Mouse (Mus musculus) lung, embryonic 15.5 days (tissue): ENCODE results near the gene Adprhl2. TPM values are rescaled to one million over a fixed set of nuclear protein-coding genes. Genes with fewer than 3 reads are reported as not detected.
A peak's percentile ranks its signal among the peaks of the same experiment; 100 is the strongest.

Experiments
- ATAC-seq: fragments of 200-750 bp; cut with Nextera tagmentation; 2 replicates; pipeline ENCODE4 v1.8.0; 2017; ENCODE audit warnings: moderate number of reproducible peaks, borderline replicate concordance; ENCODE audit not compliant: low FRiP score, low TSS enrichment; ENCODE audit errors: extremely low read depth
- H3K27ac ChIP-seq: fragments of 300-500 bp; sonication (generic); 2 replicates; pipeline ENCODE4 v1.5.1; 2015; ENCODE audit warnings: moderate library complexity, mild to moderate bottlenecking, inconsistent platforms
- H3K27me3 ChIP-seq: fragments of 300-500 bp; sonication (generic); 2 replicates; pipeline ENCODE4 v1.6.1; 2015; ENCODE audit warnings: inconsistent platforms
- H3K36me3 ChIP-seq: fragments of 300-500 bp; sonication (generic); 2 replicates; pipeline ENCODE4 v1.6.1; 2015; ENCODE audit warnings: inconsistent platforms
- H3K4me1 ChIP-seq: fragments of 300-500 bp; sonication (generic); 2 replicates; pipeline ENCODE4 v1.6.1; 2015; ENCODE audit warnings: inconsistent platforms
- H3K4me2 ChIP-seq: fragments of 300-500 bp; sonication (generic); 2 replicates; pipeline ENCODE4 v1.6.1; 2015; ENCODE audit warnings: inconsistent platforms, mild to moderate bottlenecking, moderate library complexity
- H3K4me3 ChIP-seq: fragments of 300-500 bp; sonication (generic); 2 replicates; pipeline ENCODE4 v1.5.1; 2015; ENCODE audit warnings: mild to moderate bottlenecking, inconsistent platforms
- H3K9ac ChIP-seq: fragments of 300-500 bp; sonication (generic); 2 replicates; pipeline ENCODE4 v1.6.1; 2015; ENCODE audit warnings: inconsistent platforms
- H3K9me3 ChIP-seq: fragments of 300-500 bp; sonication (generic); 2 replicates; pipeline ENCODE4 v1.6.1; 2016; ENCODE audit warnings: inconsistent platforms
- WGBS: fragments of 180-500 bp; shearing (Covaris S2); methylation state at CpG from one replicate; pipeline ENCODE4 v1.1.7; 2015; 5-methylcytosine and 5-hydroxymethylcytosine counted together
- polyA plus RNA-seq: library from polyadenylated mRNA; unstranded; fragments of >200 nt; fragmentation: Nextera tagmentation; extraction: Ambion mirVana; gene quantifications from 2 replicates; pipeline ENCODE4 v1.2.1, GENCODE M21; 2015

Gene Adprhl2
- polyA plus RNA-seq = 68.6 TPM in 2 replicates

GRCm38 (mm10) chr4:126321111-126321853 is at the start of gene Adprhl2:
TSS of gene Adprhl2 (minus strand) at chr4:126321703.
- Histone ChIP-seq H3K4me2 (peak within 1 kb of the TSS; percentile 82), H3K27ac (peak within 1 kb of the TSS; percentile 74), H3K9me3 (no peaks in the 10 kb centered on the region), H3K27me3 (peaks cover 6% of the 10 kb centered on the region; the same call in 1 of the 2 replicates), H3K4me3 (peak within 1 kb of the TSS; percentile 87), H3K9ac (peak within 1 kb of the TSS; percentile 75), H3K4me1 (peaks cover 18% of the 10 kb centered on the region; the same call in 1 of the 2 replicates), H3K36me3 (peaks cover 22% of the 10 kb centered on the region)
- WGBS = under 1% methylated on average over 80 of the region's 80 CpGs
- ATAC-seq = peak; percentile 77

GRCm38 (mm10) chr4:126360069-126360468 is 38.6 kb upstream of the Adprhl2 start:
- no peak overlapping the region for H3K4me3 ChIP-seq
- H3K4me1 ChIP-seq = no peaks in the 10 kb centered on the region
- 93% methylated on average over 1 of the region's 1 CpGs for WGBS
- no peaks in the 10 kb centered on the region for H3K27me3 ChIP-seq
- H3K9ac ChIP-seq = no peak overlapping the region
- ATAC-seq = no peak
- no peak overlapping the region for H3K4me2 ChIP-seq
- no peaks in the 10 kb centered on the region for H3K9me3 ChIP-seq
- H3K36me3 ChIP-seq = peaks cover 23% of the 10 kb centered on the region
- no peak overlapping the region for H3K27ac ChIP-seq

GRCm38 (mm10) chr4:126343451-126343850 is 21.9 kb upstream of the Adprhl2 start:
- ATAC-seq = no peak
- Histone ChIP-seq H3K9me3 (no peaks in the 10 kb centered on the region), H3K4me3 (no peak overlapping the region), H3K27me3 (no peaks in the 10 kb centered on the region), H3K4me1 (no peaks in the 10 kb centered on the region), H3K36me3 (peaks cover 19% of the 10 kb centered on the region), H3K9ac (no peak overlapping the region), H3K27ac (no peak overlapping the region), H3K4me2 (no peak overlapping the region)
- WGBS = 57% methylated on average over 4 of the region's 4 CpGs

- Histone ChIP-seq H3K27ac (no peak overlapping the region), H3K27me3 (no peaks in the 10 kb centered on the region), H3K4me1 (no peaks in the 10 kb centered on the region), H3K9me3 (no peaks in the 10 kb centered on the region), H3K4me3 (no peak overlapping the region), H3K9ac (no peak overlapping the region), H3K4me2 (no peak overlapping the region), H3K36me3 (no peaks in the 10 kb centered on the region)
- 50% methylated on average over 4 of the region's 4 CpGs for WGBS
- no peak for ATAC-seq
Measured at GRCm38 (mm10) chr4:126339461-126339860, 18.0 kb upstream of the Adprhl2 start.

GRCm38 (mm10) chr4:126332358-126332757 is 10.9 kb upstream of the Adprhl2 start:
- 47% methylated on average over 3 of the region's 3 CpGs for WGBS
- ATAC-seq = no peak

GRCm38 (mm10) chr4:126331751-126332150 is 10.2 kb upstream of the Adprhl2 start:
- no peaks in the 10 kb centered on the region for H3K9me3 ChIP-seq
- H3K4me3 ChIP-seq = no peak overlapping the region
- H3K36me3 ChIP-seq = no peaks in the 10 kb centered on the region; the same call in 1 of the 2 replicates
- no peak overlapping the region for H3K4me2 ChIP-seq
- ATAC-seq = no peak
- no peaks in the 10 kb centered on the region for H3K4me1 ChIP-seq
- no peak overlapping the region for H3K27ac ChIP-seq
- H3K9ac ChIP-seq = no peak overlapping the region
- WGBS = 43% methylated on average over 1 of the region's 1 CpGs
- no peaks in the 10 kb centered on the region for H3K27me3 ChIP-seq

More at GRCm38 (mm10) chr4:126332358-126332757, 10.9 kb upstream of the Adprhl2 start:
- H3K27ac ChIP-seq = no peak overlapping the region
- no peaks in the 10 kb centered on the region; the same call in 1 of the 2 replicates for H3K36me3 ChIP-seq
- H3K4me3 ChIP-seq = no peak overlapping the region
- no peaks in the 10 kb centered on the region for H3K9me3 ChIP-seq
- no peak overlapping the region for H3K9ac ChIP-seq
- H3K27me3 ChIP-seq = no peaks in the 10 kb centered on the region
- H3K4me2 ChIP-seq = no peak overlapping the region
- H3K4me1 ChIP-seq = no peaks in the 10 kb centered on the region

GRCm38 (mm10) chr4:126330295-126330694 is 8.8 kb upstream of the Adprhl2 start:
- no peaks in the 10 kb centered on the region for H3K9me3 ChIP-seq
- ATAC-seq = no peak
- WGBS = 88% methylated on average over 4 of the region's 4 CpGs
- H3K4me2 ChIP-seq = no peak overlapping the region
- no peak overlapping the region for H3K4me3 ChIP-seq
- no peak overlapping the region for H3K27ac ChIP-seq
- H3K9ac ChIP-seq = no peak overlapping the region
- H3K36me3 ChIP-seq = no peaks in the 10 kb centered on the region; the same call in 1 of the 2 replicates
- peaks cover 3% of the 10 kb centered on the region; the same call in 1 of the 2 replicates for H3K4me1 ChIP-seq
- no peaks in the 10 kb centered on the region; the same call in 1 of the 2 replicates for H3K27me3 ChIP-seq

- Histone ChIP-seq H3K4me1 (peaks cover 8% of the 10 kb centered on the region; the same call in 1 of the 2 replicates), H3K36me3 (no peaks in the 10 kb centered on the region), H3K9ac (no peak overlapping the region), H3K4me2 (no peak overlapping the region), H3K4me3 (no peak overlapping the region), H3K27ac (no peak overlapping the region), H3K27me3 (peaks cover 6% of the 10 kb centered on the region; the same call in 1 of the 2 replicates), H3K9me3 (no peaks in the 10 kb centered on the region)
- no peak for ATAC-seq
- WGBS = 24% methylated on average over 6 of the region's 6 CpGs
Measured at GRCm38 (mm10) chr4:126326036-126326435, 4.5 kb upstream of the Adprhl2 start.

- Histone ChIP-seq H3K36me3 (no peaks in the 10 kb centered on the region), H3K9me3 (no peaks in the 10 kb centered on the region), H3K27ac (no peak within 1 kb of the TSS), H3K9ac (no peak within 1 kb of the TSS), H3K27me3 (peaks cover 6% of the 10 kb centered on the region; the same call in 1 of the 2 replicates), H3K4me1 (peaks cover 12% of the 10 kb centered on the region; the same call in 1 of the 2 replicates), H3K4me3 (peak within 1 kb of the TSS; percentile 16), H3K4me2 (peak within 1 kb of the TSS; percentile 47)
- no peak for ATAC-seq
- WGBS = 11% methylated on average over 23 of the region's 23 CpGs
Measured at GRCm38 (mm10) chr4:126325281-126325861, 3.9 kb upstream of the Adprhl2 start, which contains the start of gene Tekt2. TSS of gene Tekt2 (minus strand) at chr4:126325688.

- H3K9ac ChIP-seq = no peak overlapping the region
- no peak overlapping the region for H3K27ac ChIP-seq
- no peak overlapping the region for H3K4me3 ChIP-seq
- H3K4me1 ChIP-seq = peaks cover 15% of the 10 kb centered on the region; the same call in 1 of the 2 replicates
- 42% methylated on average over 13 of the region's 13 CpGs for WGBS
- no peaks in the 10 kb centered on the region for H3K9me3 ChIP-seq
- peaks cover 6% of the 10 kb centered on the region; the same call in 1 of the 2 replicates for H3K27me3 ChIP-seq
- H3K4me2 ChIP-seq = peak overlapping the region; percentile 47
- no peaks in the 10 kb centered on the region for H3K36me3 ChIP-seq
- no peak for ATAC-seq
Measured at GRCm38 (mm10) chr4:126324861-126325260, 3.4 kb upstream of the Adprhl2 start.

GRCm38 (mm10) chr4:126322646-126323045 is 1.1 kb upstream of the Adprhl2 start:
- H3K36me3 ChIP-seq = peaks cover 8% of the 10 kb centered on the region
- 91% methylated on average over 13 of the region's 13 CpGs for WGBS
- ATAC-seq = no peak
- no peak overlapping the region for H3K4me3 ChIP-seq
- H3K4me1 ChIP-seq = peaks cover 18% of the 10 kb centered on the region; the same call in 1 of the 2 replicates
- H3K27ac ChIP-seq = no peak overlapping the region
- no peak overlapping the region for H3K9ac ChIP-seq
- no peaks in the 10 kb centered on the region for H3K9me3 ChIP-seq
- H3K4me2 ChIP-seq = no peak overlapping the region
- peaks cover 6% of the 10 kb centered on the region; the same call in 1 of the 2 replicates for H3K27me3 ChIP-seq
